Mouse (Mus musculus) thymus, adult 2 months (tissue): ENCODE data around the gene Mad1l1.

Source experiments
- CTCF ChIP-seq: fragments of 200-500 bp; IDR thresholded peaks from 2 replicates; pipeline ENCODE4 v1.5.1; 2012; ENCODE audit warnings: mild to moderate bottlenecking, control low read depth, low read length, moderate library complexity, borderline replicate concordance; ENCODE audit not compliant: control insufficient read depth, poor library complexity, insufficient read depth; ENCODE audit errors: extremely low read depth
- POLR2A ChIP-seq: fragments of 200-500 bp; IDR thresholded peaks from 2 replicates; pipeline ENCODE4 v1.6.1; 2012; ENCODE audit warnings: mild to moderate bottlenecking, low read length, control low read depth, moderate library complexity; ENCODE audit not compliant: control insufficient read depth, poor library complexity, insufficient read depth; ENCODE audit errors: extremely low read depth

DNA sequence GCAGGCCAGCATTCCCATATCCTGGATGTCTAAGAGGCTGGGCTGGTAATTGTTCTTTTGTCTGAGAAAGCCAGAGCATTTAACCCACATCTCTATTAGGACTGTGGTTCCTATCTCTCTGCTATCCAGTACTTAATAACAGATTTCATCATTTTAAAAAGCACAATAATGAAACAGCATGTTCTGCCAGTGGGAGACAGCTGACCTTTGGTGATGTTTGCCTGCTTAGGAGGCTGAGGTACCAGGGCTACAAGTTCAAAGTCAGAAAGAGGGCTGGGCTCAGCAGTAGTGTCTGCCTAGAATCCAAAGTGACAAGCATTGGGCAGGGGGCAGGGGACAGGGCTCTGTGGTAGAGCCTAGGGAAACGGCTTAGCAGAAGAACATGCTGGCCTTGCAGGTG, 149.6 kb downstream of the Mad1l1 start:
- TF ChIP-seq CTCF (no peak), POLR2A (no peak)
